Comparison of ENCODE assay signal across 14 mouse cellular contexts in the genomic region with DNA sequence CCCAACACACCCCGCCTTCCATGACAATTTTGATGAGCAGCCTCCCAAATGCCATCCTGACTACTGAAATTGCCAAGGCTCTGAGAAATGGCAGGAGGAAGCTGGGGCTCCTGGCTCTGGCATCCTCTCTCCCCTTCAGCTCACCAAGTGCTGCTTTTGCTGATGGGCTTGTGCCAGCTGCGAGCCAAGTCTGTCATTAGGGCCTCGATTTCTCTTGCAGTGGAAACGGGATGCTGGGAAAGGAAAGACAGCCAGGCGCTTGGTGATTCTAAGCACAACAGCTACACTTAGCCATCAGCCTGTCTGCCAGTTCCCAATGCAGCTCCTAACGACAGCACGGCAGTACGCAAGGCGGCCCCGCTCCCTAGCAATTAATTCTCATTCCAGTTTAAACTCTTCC. TPM values are rescaled to one million over a fixed set of nuclear protein-coding genes. Genes with fewer than 3 reads are reported as not detected.
DNase-seq lines count a peak whose midpoint lies in the region; ATAC-seq and TF ChIP-seq lines count a peak whose summit lies in the region.
"Had no signal": no experiment of that assay in that cellular context is flagged by ENCODE, and none has a peak within 500 bp of the region (broad histone marks: within the 10 kb centered on the region; RNA-seq: fewer than 3 reads in every experiment).

No protein-coding gene starts in this region.

- peak overlapping the region; percentile 48; the same call in 1 of the 2 replicates for H3K27ac ChIP-seq in forebrain, embryonic 10.5 days
- H3K27ac ChIP-seq in forebrain, embryonic 11.5 days (ENCODE audit: low read depth, low read length), result no peak overlapping the region
- H3K27ac ChIP-seq in hindbrain, embryonic 15.5 days (replicated peaks), result peak overlapping the region; percentile 40; the same call in 1 of the 2 replicates
- H3K27ac ChIP-seq in gastrocnemius, adult 2 months, result no peak overlapping the region
- H3K27ac ChIP-seq: liver, embryonic 15.5 days had no signal

- no peak overlapping the region for H3K4me2 ChIP-seq in forebrain, embryonic 11.5 days (ENCODE audit: low read depth, low read length, severe bottlenecking)
- no peak overlapping the region for H3K4me2 ChIP-seq in hindbrain, embryonic 15.5 days
- H3K4me2 ChIP-seq: liver, embryonic 15.5 days had no signal

- H3K4me1 ChIP-seq in forebrain, embryonic 10.5 days, result peaks cover 30% of the 10 kb centered on the region
- H3K4me1 ChIP-seq in forebrain, embryonic 11.5 days (replicated peaks; ENCODE audit: control insufficient read depth, insufficient read depth, low read length), result no peaks in the 10 kb centered on the region
- peaks cover 43% of the 10 kb centered on the region for H3K4me1 ChIP-seq in hindbrain, embryonic 15.5 days (replicated peaks)
- H3K4me1 ChIP-seq: liver, embryonic 15.5 days had no signal

- H3K9ac ChIP-seq in forebrain, embryonic 11.5 days (ENCODE audit: low read length), result no peak overlapping the region
- no peak overlapping the region for H3K9ac ChIP-seq in hindbrain, embryonic 15.5 days
- H3K9ac ChIP-seq: liver, embryonic 15.5 days had no signal

- no peaks in the 10 kb centered on the region for H3K36me3 ChIP-seq in forebrain, embryonic 10.5 days (replicated peaks)
- no peaks in the 10 kb centered on the region for H3K36me3 ChIP-seq in forebrain, embryonic 11.5 days (ENCODE audit: control insufficient read depth, insufficient read depth, low read length)
- H3K36me3 ChIP-seq in hindbrain, embryonic 15.5 days, result no peaks in the 10 kb centered on the region
- H3K36me3 ChIP-seq: liver, embryonic 15.5 days had no signal

- no peak for DNase-seq in forebrain, embryonic 10.5 days (ENCODE audit: extremely low spot score, low spot score)
- DNase-seq in forebrain, embryonic 11.5 days (ENCODE audit: low spot score), result no peak
- DNase-seq in brain, adult 2 months (ENCODE audit: low read depth, low spot score), result peak; percentile 70
- DNase-seq in left cerebral cortex, postnatal 25 days (ENCODE audit: low spot score in 2 of 2), result peak; percentile 50 to 65
- no peak for DNase-seq in urinary bladder, postnatal 36 days (ENCODE audit: low spot score in 2 of 2)
- no peak for DNase-seq in gastrocnemius, adult 2 months
- DNase-seq: gastrocnemius, postnatal 10 days; spleen, adult 18-20 months; thymus, adult 2 months had no signal

- intact Hi-C loops in left cerebral cortex, postnatal 25 days (cut with DNase I), result no loop called here
- intact Hi-C loops in gastrocnemius, adult 2 months (cut with DNase I), result no loop called here

- no peak for TF ChIP-seq CTCF in gastrocnemius, adult 2 months (IDR thresholded peaks at IDR 0.05)

- no peak for ATAC-seq in forebrain, embryonic 11.5 days (replicated peaks; ENCODE audit: low FRiP score)
- 0 out of 2 replicates have a peak, but pooled peaks have one; percentile 10 for ATAC-seq in hindbrain, embryonic 15.5 days (ENCODE audit: low FRiP score, low read depth)
- no peak for ATAC-seq in erythroblast, adult 5-6 weeks (replicated peaks; ENCODE audit: low FRiP score, poor library complexity, severe bottlenecking)
- ATAC-seq: intestine, embryonic 16.5 days had no signal

- no peak overlapping the region for H3K4me3 ChIP-seq in forebrain, embryonic 10.5 days
- no peak overlapping the region for H3K4me3 ChIP-seq in forebrain, embryonic 11.5 days (ENCODE audit: low read depth, low read length)
- no peak overlapping the region for H3K4me3 ChIP-seq in hindbrain, embryonic 15.5 days
- H3K4me3 ChIP-seq in gastrocnemius, adult 2 months, result no peak overlapping the region
- H3K4me3 ChIP-seq: liver, embryonic 15.5 days had no signal

- 80% methylated on average over 10 of the region's 10 CpGs for WGBS in forebrain, embryonic 10.5 days
- WGBS in forebrain, embryonic 11.5 days, result 76% methylated on average over 10 of the region's 10 CpGs
- WGBS in hindbrain, embryonic 15.5 days, result 35% methylated on average over 10 of the region's 10 CpGs

- no peaks in the 10 kb centered on the region for H3K9me3 ChIP-seq in forebrain, embryonic 10.5 days
- no peaks in the 10 kb centered on the region for H3K9me3 ChIP-seq in forebrain, embryonic 11.5 days (ENCODE audit: control insufficient read depth, low read length)
- H3K9me3 ChIP-seq in hindbrain, embryonic 15.5 days, result no peaks in the 10 kb centered on the region
- H3K9me3 ChIP-seq: liver, embryonic 15.5 days had no signal

- H3K27me3 ChIP-seq in forebrain, embryonic 10.5 days (ENCODE audit: poor library complexity, severe bottlenecking), result peaks cover 10% of the 10 kb centered on the region
- no peaks in the 10 kb centered on the region for H3K27me3 ChIP-seq in forebrain, embryonic 11.5 days (ENCODE audit: control insufficient read depth, insufficient read depth, low read length)
- H3K27me3 ChIP-seq in hindbrain, embryonic 15.5 days, result no peaks in the 10 kb centered on the region

RNA-seq across cellular contexts. Expression of gene Disp3, which starts 26.6 kb away (rescaled TPM):
- 1.2 and 2.1 TPM in 2 replicates for polyA plus RNA-seq in forebrain, embryonic 10.5 days (2016; fragmentation: Nextera tagmentation; extraction: Ambion mirVana)
- polyA plus RNA-seq in forebrain, embryonic 11.5 days (2014; fragmentation: Nextera tagmentation; extraction: Ambion mirVana), result 2.3 and 3.0 TPM in 2 replicates
- polyA plus RNA-seq in hindbrain, embryonic 15.5 days (2015; fragmentation: Nextera tagmentation; extraction: Ambion mirVana), result 13.3 and 15.3 TPM in 2 replicates
- 10 to 100 TPM; 25.8 to 29.1 TPM for total RNA-seq in left cerebral cortex, postnatal 25 days (2021)
- total RNA-seq in erythroblast, adult 5-6 weeks (2015; ENCODE audit: low replicate concordance), result not detected in 2 replicates
- not detected in 2 replicates for total RNA-seq in erythroblast, adult 5-6 weeks (2017; ENCODE audit: low replicate concordance)
- total RNA-seq in gastrocnemius, adult 2 months (2021), result not detected
- total RNA-seq: megakaryocyte progenitor cell, adult 5-6 weeks had no signal
- polyA plus RNA-seq: liver, embryonic 15.5 days had no signal

Comparison
In these comparisons a context has a peak if more than half of its experiments do, and no peak if none do; other contexts are left out.
1. H3K27ac ChIP-seq: peak in forebrain, embryonic 10.5 days (single experiment) and hindbrain, embryonic 15.5 days (single experiment); none in forebrain, embryonic 11.5 days (single experiment) and gastrocnemius, adult 2 months (single experiment).
2. DNase-seq: peak in brain, adult 2 months (single experiment) and left cerebral cortex, postnatal 25 days (2 of 2); none in forebrain, embryonic 10.5 days (single experiment), forebrain, embryonic 11.5 days (single experiment), urinary bladder, postnatal 36 days (0 of 2) and gastrocnemius, adult 2 months (single experiment).
3. RNA of gene Disp3, which starts 26.6 kb away (total RNA-seq): 25.8 to 29.1 TPM in left cerebral cortex, postnatal 25 days; not detected in erythroblast, adult 5-6 weeks and not detected in gastrocnemius, adult 2 months; every median in the first group is over 10 times any median in the second.